In the genomic region with DNA sequence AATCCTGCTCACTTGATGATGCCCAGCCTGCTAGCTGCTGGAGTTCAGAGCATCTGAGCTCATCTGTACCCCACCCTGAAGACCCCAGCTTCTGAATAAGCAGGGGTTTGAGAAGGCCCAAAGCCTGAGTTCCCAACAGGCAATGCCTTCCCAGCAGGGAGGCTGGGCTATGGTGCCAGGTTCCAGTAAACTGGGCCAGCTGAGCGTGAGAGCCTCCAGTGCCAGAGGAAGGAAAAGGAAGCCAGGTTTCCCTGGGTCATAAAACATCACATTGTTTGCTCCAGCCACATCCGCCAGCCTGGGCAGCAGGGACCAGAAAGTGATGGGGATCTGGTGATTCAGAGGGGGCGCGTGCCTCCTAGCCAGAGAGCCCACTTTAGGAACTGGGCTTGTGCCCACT, we compare ENCODE assay signal across 21 mouse cellular contexts. TPM values are rescaled to one million over a fixed set of nuclear protein-coding genes. Genes with fewer than 3 reads are reported as not detected.
DNase-seq lines count a peak whose midpoint lies in the region; ATAC-seq and TF ChIP-seq lines count a peak whose summit lies in the region.
"Had no signal": no experiment of that assay in that cellular context is flagged by ENCODE, and none has a peak within 500 bp of the region (broad histone marks: within the 10 kb centered on the region; RNA-seq: fewer than 3 reads in every experiment).

No protein-coding gene starts in this region.

- no peak overlapping the region for H3K9ac ChIP-seq in kidney, postnatal 0 days (ENCODE audit: low read depth, low read length)
- H3K9ac ChIP-seq in kidney, embryonic 15.5 days = no peak overlapping the region
- H3K9ac ChIP-seq: forebrain, embryonic 13.5 days; liver, embryonic 13.5 days; lung, embryonic 14.5 days; neural tube, embryonic 12.5 days had no signal

- intact Hi-C loops in left cerebral cortex, postnatal 14 days (cut with DNase I) = no loop called here

- no peak overlapping the region for H3K4me2 ChIP-seq in kidney, postnatal 0 days (ENCODE audit: low read length)
- no peak overlapping the region for H3K4me2 ChIP-seq in kidney, embryonic 15.5 days
- H3K4me2 ChIP-seq: forebrain, embryonic 13.5 days; liver, embryonic 13.5 days; lung, embryonic 14.5 days; midbrain, embryonic 11.5 days; neural tube, embryonic 12.5 days had no signal

- peak; percentile 58 to 69 for DNase-seq in cerebellum, postnatal 14 days
- DNase-seq in cerebellum, adult 9-10 months = no peak
- DNase-seq in kidney, postnatal 0 days (ENCODE audit: low spot score) = peak; percentile 20
- peak; percentile 12 to 30 for DNase-seq in left cerebral cortex, postnatal 14 days (ENCODE audit: low spot score in 2 of 2)
- DNase-seq in left cerebral cortex, adult 8-10 months (ENCODE audit: low spot score in 2 of 2) = no peak
- DNase-seq in adipocyte (ENCODE audit: low spot score) = peak; percentile 38
- no peak for DNase-seq in embryonic facial prominence, embryonic 10.5 days (ENCODE audit: low spot score)
- DNase-seq: gastrocnemius, postnatal 36 days; liver, embryonic 13.5 days; lung, embryonic 14.5 days had no signal

- no peak overlapping the region for H3K27ac ChIP-seq in kidney, postnatal 0 days
- no peak overlapping the region for H3K27ac ChIP-seq in kidney, embryonic 15.5 days
- H3K27ac ChIP-seq in embryonic facial prominence, embryonic 10.5 days (replicated peaks) = no peak overlapping the region
- H3K27ac ChIP-seq: forebrain, embryonic 13.5 days; hindbrain, embryonic 10.5 days; layer of hippocampus, adult 2 months; liver, embryonic 13.5 days; neural tube, embryonic 12.5 days had no signal

- H3K36me3 ChIP-seq in kidney, postnatal 0 days (ENCODE audit: insufficient read depth, low read length) = no peaks in the 10 kb centered on the region
- no peaks in the 10 kb centered on the region for H3K36me3 ChIP-seq in kidney, embryonic 15.5 days
- no peaks in the 10 kb centered on the region for H3K36me3 ChIP-seq in embryonic facial prominence, embryonic 10.5 days (replicated peaks)
- H3K36me3 ChIP-seq: hindbrain, embryonic 10.5 days; neural tube, embryonic 12.5 days had no signal

- ATAC-seq in kidney, postnatal 0 days (replicated peaks; ENCODE audit: low FRiP score, low read depth) = no peak
- ATAC-seq in kidney, embryonic 15.5 days (replicated peaks; ENCODE audit: low FRiP score) = no peak
- ATAC-seq: forebrain, embryonic 13.5 days had no signal

- WGBS in kidney, postnatal 0 days = 58% methylated on average over 4 of the region's 4 CpGs
- WGBS in kidney, embryonic 15.5 days = 62% methylated on average over 4 of the region's 4 CpGs
- WGBS in embryonic facial prominence, embryonic 10.5 days = 80% methylated on average over 4 of the region's 4 CpGs

- no peak overlapping the region for H3K4me3 ChIP-seq in kidney, postnatal 0 days (replicated peaks; ENCODE audit: low read depth, low read length)
- H3K4me3 ChIP-seq in kidney, embryonic 15.5 days (replicated peaks) = no peak overlapping the region
- no peak overlapping the region for H3K4me3 ChIP-seq in embryonic facial prominence, embryonic 10.5 days
- H3K4me3 ChIP-seq: forebrain, embryonic 13.5 days; hindbrain, embryonic 10.5 days; layer of hippocampus, adult 2 months; liver, embryonic 13.5 days; neural tube, embryonic 12.5 days had no signal

- no peaks in the 10 kb centered on the region for H3K27me3 ChIP-seq in kidney, postnatal 0 days (ENCODE audit: insufficient read depth, low read length)
- H3K27me3 ChIP-seq in kidney, embryonic 15.5 days = peaks cover 7% of the 10 kb centered on the region; the same call in 1 of the 2 replicates
- H3K27me3 ChIP-seq in embryonic facial prominence, embryonic 10.5 days (replicated peaks; ENCODE audit: low read depth, poor library complexity, severe bottlenecking) = peaks cover 11% of the 10 kb centered on the region
- H3K27me3 ChIP-seq: CH12.LX; liver, embryonic 13.5 days; neural tube, embryonic 12.5 days had no signal

- H3K4me1 ChIP-seq in kidney, postnatal 0 days (replicated peaks; ENCODE audit: insufficient read depth, low read length) = no peaks in the 10 kb centered on the region
- H3K4me1 ChIP-seq in kidney, embryonic 15.5 days = 0 out of 2 replicates have a peak, but pooled peaks cover 3% of the 10 kb centered on the region
- H3K4me1 ChIP-seq in embryonic facial prominence, embryonic 10.5 days = no peaks in the 10 kb centered on the region
- H3K4me1 ChIP-seq: forebrain, embryonic 13.5 days; liver, embryonic 13.5 days; neural tube, embryonic 12.5 days had no signal

- TF ChIP-seq CTCF in kidney, postnatal 0 days (IDR thresholded peaks at IDR 0.05; ENCODE audit: low read depth) = no peak

- no peaks in the 10 kb centered on the region for H3K9me3 ChIP-seq in kidney, postnatal 0 days (replicated peaks; ENCODE audit: low read length)
- H3K9me3 ChIP-seq in kidney, embryonic 15.5 days (replicated peaks) = no peaks in the 10 kb centered on the region
- no peaks in the 10 kb centered on the region for H3K9me3 ChIP-seq in embryonic facial prominence, embryonic 10.5 days
- H3K9me3 ChIP-seq: hindbrain, embryonic 10.5 days; liver, embryonic 13.5 days; neural tube, embryonic 12.5 days had no signal

RNA-seq across cellular contexts. Expression of a gene that starts 7.2 kb away (rescaled TPM):
- polyA plus RNA-seq in kidney, postnatal 0 days (2015; fragmentation: Nextera tagmentation; extraction: Ambion mirVana) = 0.76 and 0.80 TPM in 2 replicates
- 0.78 and 1.1 TPM in 2 replicates for polyA plus RNA-seq in kidney, embryonic 15.5 days (2015; fragmentation: Nextera tagmentation; extraction: Ambion mirVana)
- total RNA-seq in left cerebral cortex, postnatal 14 days (2021) = 1 to 10 TPM in 1 of 2 experiments, under 1 TPM in 1; 0.83 to 1.4 TPM
- total RNA-seq in left cerebral cortex, adult 8-10 months (2022) = under 1 TPM; 0.33 to 0.80 (median 0.52) TPM
- 0.04 and 0.08 TPM in 2 replicates for polyA plus RNA-seq in embryonic facial prominence, embryonic 10.5 days (2016; fragmentation: Nextera tagmentation; extraction: Ambion mirVana)
- total RNA-seq: CH12.LX; common myeloid progenitor, adult 5-6 weeks; MEL; monocyte, adult 5-6 weeks had no signal
- polyA plus RNA-seq: embryonic facial prominence, embryonic 11.5 days had no signal

RNA-seq across cellular contexts. Expression of a gene that starts 25.1 kb away (rescaled TPM):
- 0.62 and 0.79 TPM in 2 replicates for polyA plus RNA-seq in kidney, postnatal 0 days (2015; fragmentation: Nextera tagmentation; extraction: Ambion mirVana)
- polyA plus RNA-seq in kidney, embryonic 15.5 days (2015; fragmentation: Nextera tagmentation; extraction: Ambion mirVana) = 0.51 and 0.83 TPM in 2 replicates
- total RNA-seq in left cerebral cortex, postnatal 14 days (2021) = 1 to 10 TPM; 1.7 to 2.7 TPM
- 1 to 10 TPM; 2.9 to 3.5 (median 3.2) TPM for total RNA-seq in left cerebral cortex, adult 8-10 months (2022)
- polyA plus RNA-seq in embryonic facial prominence, embryonic 10.5 days (2016; fragmentation: Nextera tagmentation; extraction: Ambion mirVana) = 0.18 and 1.0 TPM in 2 replicates
- total RNA-seq: common myeloid progenitor, adult 5-6 weeks; monocyte, adult 5-6 weeks had no signal

Comparison
In these comparisons a context has a peak if more than half of its experiments do, and no peak if none do; other contexts are left out.
1. DNase-seq: peak in cerebellum, postnatal 14 days (2 of 2), kidney, postnatal 0 days (single experiment), left cerebral cortex, postnatal 14 days (2 of 2) and adipocyte (single experiment); none in cerebellum, adult 9-10 months (single experiment), left cerebral cortex, adult 8-10 months (0 of 2) and embryonic facial prominence, embryonic 10.5 days (single experiment).